Mouse (Mus musculus): ENCODE measurements around the gene Pax3.

Gene Pax3

GRCm38 (mm10) chr1:78198319-78198940 is 1.5 kb upstream of the Pax3 start:
- no peak for DNase-seq

- no peak for DNase-seq
These were observed 659 bp upstream of the Pax3 start for GRCm38 (mm10) chr1:78197351-78198234.

- no peak for DNase-seq
These were observed 892 bp downstream of the Pax3 start for GRCm38 (mm10) chr1:78195771-78196712.

- no peak for DNase-seq
These were observed 1.8 kb downstream of the Pax3 start for GRCm38 (mm10) chr1:78195145-78195544.

GRCm38 (mm10) chr1:78194381-78195047 is 2.4 kb downstream of the Pax3 start:
- DNase-seq, result no peak

GRCm38 (mm10) chr1:78193465-78193991 is 3.4 kb downstream of the Pax3 start:
- no peak for DNase-seq

GRCm38 (mm10) chr1:78192746-78193464 is 4.0 kb downstream of the Pax3 start:
- no peak for DNase-seq

- no peak for DNase-seq
These were observed 4.7 kb downstream of the Pax3 start for GRCm38 (mm10) chr1:78192217-78192735.

- DNase-seq, result no peak
These were observed 5.2 kb downstream of the Pax3 start for GRCm38 (mm10) chr1:78191761-78192160.

GRCm38 (mm10) chr1:78191331-78191730 is 5.6 kb downstream of the Pax3 start:
- DNase-seq, result no peak

GRCm38 (mm10) chr1:78190386-78191111 is 6.4 kb downstream of the Pax3 start:
- no peak for DNase-seq

GRCm38 (mm10) chr1:78189501-78190345 is 7.2 kb downstream of the Pax3 start:
- DNase-seq, result no peak

GRCm38 (mm10) chr1:78189016-78189415 is 7.9 kb downstream of the Pax3 start:
- DNase-seq, result no peak

- no peak for DNase-seq
These were observed 8.6 kb downstream of the Pax3 start for GRCm38 (mm10) chr1:78188299-78188698.

GRCm38 (mm10) chr1:78187788-78188173 is 9.2 kb downstream of the Pax3 start:
- no peak for DNase-seq

- no peak for DNase-seq
These were observed 9.7 kb downstream of the Pax3 start for GRCm38 (mm10) chr1:78187122-78187787.

GRCm38 (mm10) chr1:78182954-78183353 is 14.0 kb downstream of the Pax3 start:
- DNase-seq, result no peak

GRCm38 (mm10) chr1:78181882-78182281 is 15.1 kb downstream of the Pax3 start:
- DNase-seq, result no peak

- DNase-seq, result no peak
These were observed 24.6 kb downstream of the Pax3 start for GRCm38 (mm10) chr1:78172334-78172733.

Measured in kidney, postnatal 10 days (tissue).